Mouse (Mus musculus): ENCODE results near the gene Olfr1467. TPM values are rescaled to one million over a fixed set of nuclear protein-coding genes. Genes with fewer than 3 reads are reported as not detected.

Olfr1467 gene
- polyA plus RNA-seq (2014; fragmentation: Nextera tagmentation; extraction: Ambion mirVana) = not detected in 2 replicates

- DNase-seq (ENCODE audit: low spot score, missing footprints) (no peak), ATAC-seq (ENCODE audit: low FRiP score) (no peak)
- H3K36me3 ChIP-seq (ENCODE audit: control insufficient read depth, insufficient read depth, low read length) = no peaks in the 10 kb centered on the region
- no peaks in the 10 kb centered on the region for H3K27me3 ChIP-seq (ENCODE audit: control insufficient read depth, insufficient read depth, low read length)
- no peak within 1 kb of the TSS for H3K27ac ChIP-seq (ENCODE audit: low read depth, low read length)
- H3K4me2 ChIP-seq = no peak within 1 kb of the TSS
- WGBS = 79% methylated on average over 2 of the region's 2 CpGs
- H3K4me3 ChIP-seq (ENCODE audit: low read depth, low read length) = no peak within 1 kb of the TSS
- no peaks in the 10 kb centered on the region for H3K4me1 ChIP-seq (ENCODE audit: control insufficient read depth, insufficient read depth, low read length)
- H3K9me3 ChIP-seq (ENCODE audit: control insufficient read depth, low read length) = peaks cover 3% of the 10 kb centered on the region; the same call in 1 of the 2 replicates
- no peak within 1 kb of the TSS for H3K9ac ChIP-seq (ENCODE audit: low read length)
Measured at GRCm38 (mm10) chr19:13361936-13362335, at the start of gene Olfr1467. Gene Olfr1467, plus strand, starts transcription at chr19:13362236.

GRCm38 (mm10) chr19:13315441-13315840 lies 46.6 kb upstream of the Olfr1467 start, which contains the start of gene Olfr1465:
Gene Olfr1465, minus strand, starts transcription at chr19:13315541.
- Histone ChIP-seq H3K36me3 (ENCODE audit: control insufficient read depth, insufficient read depth, low read length) (no peaks in the 10 kb centered on the region), H3K27me3 (ENCODE audit: control insufficient read depth, insufficient read depth, low read length) (no peaks in the 10 kb centered on the region), H3K27ac (ENCODE audit: low read depth, low read length) (no peak within 1 kb of the TSS), H3K9me3 (ENCODE audit: control insufficient read depth, low read length) (no peaks in the 10 kb centered on the region; the same call in 1 of the 2 replicates), H3K4me2 (no peak within 1 kb of the TSS), H3K9ac (ENCODE audit: low read length) (no peak within 1 kb of the TSS), H3K4me1 (ENCODE audit: control insufficient read depth, insufficient read depth, low read length) (no peaks in the 10 kb centered on the region), H3K4me3 (ENCODE audit: low read depth, low read length) (no peak within 1 kb of the TSS)
- DNase-seq (ENCODE audit: low spot score, missing footprints) (no peak), ATAC-seq (ENCODE audit: low FRiP score) (no peak)

GRCm38 (mm10) chr19:13338562-13338961 lies 23.5 kb upstream of the Olfr1467 start, which contains the start of gene Olfr1466:
Gene Olfr1466, plus strand, starts transcription at chr19:13338862.
- DNase-seq (ENCODE audit: low spot score, missing footprints) (no peak), ATAC-seq (ENCODE audit: low FRiP score) (no peak)
- Histone ChIP-seq H3K9ac (ENCODE audit: low read length) (no peak within 1 kb of the TSS), H3K27ac (ENCODE audit: low read depth, low read length) (no peak within 1 kb of the TSS), H3K9me3 (ENCODE audit: control insufficient read depth, low read length) (peaks cover 8% of the 10 kb centered on the region; the same call in 1 of the 2 replicates), H3K27me3 (ENCODE audit: control insufficient read depth, insufficient read depth, low read length) (no peaks in the 10 kb centered on the region), H3K4me1 (ENCODE audit: control insufficient read depth, insufficient read depth, low read length) (no peaks in the 10 kb centered on the region), H3K4me2 (no peak within 1 kb of the TSS), H3K4me3 (ENCODE audit: low read depth, low read length) (no peak within 1 kb of the TSS), H3K36me3 (ENCODE audit: control insufficient read depth, insufficient read depth, low read length) (no peaks in the 10 kb centered on the region)
- 89% methylated on average over 2 of the region's 2 CpGs for WGBS

GRCm38 (mm10) chr19:13407549-13407948 lies 45.5 kb downstream of the Olfr1467 start, which contains the start of gene Olfr1469:
Gene Olfr1469, plus strand, starts transcription at chr19:13407849.
- no peak within 1 kb of the TSS for H3K27ac ChIP-seq (ENCODE audit: low read depth, low read length)
- H3K4me1 ChIP-seq (ENCODE audit: control insufficient read depth, insufficient read depth, low read length) = no peaks in the 10 kb centered on the region
- H3K4me2 ChIP-seq = no peak within 1 kb of the TSS
- no peaks in the 10 kb centered on the region for H3K27me3 ChIP-seq (ENCODE audit: control insufficient read depth, insufficient read depth, low read length)
- no peak for DNase-seq (ENCODE audit: low spot score, missing footprints)
- ATAC-seq (ENCODE audit: low FRiP score) = no peak
- H3K9me3 ChIP-seq (ENCODE audit: control insufficient read depth, low read length) = no peaks in the 10 kb centered on the region; the same call in 1 of the 2 replicates
- no peak within 1 kb of the TSS for H3K9ac ChIP-seq (ENCODE audit: low read length)
- WGBS = 81% methylated on average over 2 of the region's 2 CpGs
- no peak within 1 kb of the TSS for H3K4me3 ChIP-seq (ENCODE audit: low read depth, low read length)
- H3K36me3 ChIP-seq (ENCODE audit: control insufficient read depth, insufficient read depth, low read length) = no peaks in the 10 kb centered on the region

Other genes with a start within 250 kb of the Olfr1467 start
- not detected in 2 replicates for gene Olfr1459, start 212.7 kb upstream of the Olfr1467 start, polyA plus RNA-seq (2014; fragmentation: Nextera tagmentation; extraction: Ambion mirVana)
- gene Olfr1461, start 199.2 kb upstream of the Olfr1467 start, polyA plus RNA-seq (2014; fragmentation: Nextera tagmentation; extraction: Ambion mirVana) = not detected in 2 replicates
- gene Olfr1462, start 176.5 kb upstream of the Olfr1467 start, polyA plus RNA-seq (2014; fragmentation: Nextera tagmentation; extraction: Ambion mirVana) = not detected in 2 replicates
- gene Olfr1463, start 130.9 kb upstream of the Olfr1467 start, polyA plus RNA-seq (2014; fragmentation: Nextera tagmentation; extraction: Ambion mirVana) = not detected in 2 replicates
- not detected in 2 replicates for gene Olfr1465, start 46.7 kb upstream of the Olfr1467 start, polyA plus RNA-seq (2014; fragmentation: Nextera tagmentation; extraction: Ambion mirVana)
- gene Olfr1466, start 23.4 kb upstream of the Olfr1467 start, polyA plus RNA-seq (2014; fragmentation: Nextera tagmentation; extraction: Ambion mirVana) = not detected in 2 replicates
- not detected in 2 replicates for gene Olfr1469, start 45.6 kb downstream of the Olfr1467 start, polyA plus RNA-seq (2014; fragmentation: Nextera tagmentation; extraction: Ambion mirVana)
- not detected in 2 replicates for gene Olfr1471, start 81.2 kb downstream of the Olfr1467 start, polyA plus RNA-seq (2014; fragmentation: Nextera tagmentation; extraction: Ambion mirVana)
- not detected in 2 replicates for gene Olfr1472, start 93.8 kb downstream of the Olfr1467 start, polyA plus RNA-seq (2014; fragmentation: Nextera tagmentation; extraction: Ambion mirVana)
- not detected in 2 replicates for gene Olfr1474, start 107.3 kb downstream of the Olfr1467 start, polyA plus RNA-seq (2014; fragmentation: Nextera tagmentation; extraction: Ambion mirVana)
- gene Olfr1475, start 118.0 kb downstream of the Olfr1467 start, polyA plus RNA-seq (2014; fragmentation: Nextera tagmentation; extraction: Ambion mirVana) = not detected in 2 replicates
- gene Olfr1477, start 138.3 kb downstream of the Olfr1467 start, polyA plus RNA-seq (2014; fragmentation: Nextera tagmentation; extraction: Ambion mirVana) = not detected in 2 replicates
- gene Olfr1480, start 165.7 kb downstream of the Olfr1467 start, polyA plus RNA-seq (2014; fragmentation: Nextera tagmentation; extraction: Ambion mirVana) = not detected in 2 replicates
- gene Olfr1484, start 221.3 kb downstream of the Olfr1467 start, polyA plus RNA-seq (2014; fragmentation: Nextera tagmentation; extraction: Ambion mirVana) = not detected in 2 replicates